Mouse (Mus musculus) 416B (cell line): ENCODE data around the gene Nr1i3.

Source experiments
- DNase-seq: peaks from one replicate; pipeline ENCODE4 v3.0.0; 2011; ENCODE audit warnings: low read depth

Nr1i3 gene

GRCm38 (mm10) chr1:171195046-171195822, 18.5 kb upstream of the Nr1i3 start:
- DNase-seq: no peak

DNA sequence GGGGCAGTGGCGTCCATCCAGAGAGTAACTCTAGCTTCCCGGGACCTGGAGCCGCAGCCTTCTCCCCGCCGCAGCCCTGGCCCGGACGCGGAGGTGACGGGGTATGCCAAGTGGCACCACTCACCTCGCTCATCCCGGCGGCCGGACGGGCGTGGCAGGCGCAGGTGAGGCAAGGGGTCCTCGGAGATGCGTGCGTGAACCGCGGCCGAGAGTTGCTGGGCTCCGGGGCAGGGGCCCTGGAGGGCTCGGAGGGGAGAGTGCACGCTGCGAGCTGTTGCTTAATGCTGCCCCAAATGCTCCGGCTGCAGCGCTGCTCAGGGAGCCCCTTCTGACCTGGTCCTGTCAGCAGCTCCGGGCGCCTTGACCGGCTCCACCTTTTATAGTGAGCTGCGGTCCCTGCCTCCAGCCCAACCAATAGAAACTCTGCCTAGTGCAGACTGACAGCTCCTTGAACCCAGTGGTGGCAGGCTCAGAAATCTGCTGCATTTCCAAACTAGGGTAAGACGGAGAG, 17.8 kb upstream of the Nr1i3 start, which contains the start of gene Pcp4l1:
Pcp4l1 (minus strand) TSS at position 382 of the 511 bp plus-strand sequence.
- DNase-seq: no peak

DNA sequence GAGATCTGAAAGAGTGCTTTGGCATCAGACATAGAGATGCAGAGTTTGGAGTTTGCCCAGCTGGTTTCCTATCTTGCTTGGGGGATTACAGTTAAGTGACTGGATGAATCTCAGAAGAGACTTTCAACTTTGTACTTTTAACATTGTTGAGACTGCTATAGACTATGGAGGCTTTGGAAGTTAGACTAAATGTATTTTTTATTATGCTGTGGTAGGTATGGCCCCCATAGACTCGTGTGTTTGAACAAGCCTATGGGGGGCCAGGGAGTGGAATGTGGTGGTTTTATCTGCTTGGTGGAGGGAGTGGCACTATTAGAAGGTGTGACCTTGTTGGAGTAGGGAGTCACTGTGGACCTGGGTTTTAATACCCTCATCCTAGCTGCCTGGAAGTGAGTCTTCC, 14.2 kb upstream of the Nr1i3 start:
- DNase-seq: no peak

- DNase-seq: no peak
Measured at GRCm38 (mm10) chr1:171200769-171201168, 13.0 kb upstream of the Nr1i3 start.

DNA sequence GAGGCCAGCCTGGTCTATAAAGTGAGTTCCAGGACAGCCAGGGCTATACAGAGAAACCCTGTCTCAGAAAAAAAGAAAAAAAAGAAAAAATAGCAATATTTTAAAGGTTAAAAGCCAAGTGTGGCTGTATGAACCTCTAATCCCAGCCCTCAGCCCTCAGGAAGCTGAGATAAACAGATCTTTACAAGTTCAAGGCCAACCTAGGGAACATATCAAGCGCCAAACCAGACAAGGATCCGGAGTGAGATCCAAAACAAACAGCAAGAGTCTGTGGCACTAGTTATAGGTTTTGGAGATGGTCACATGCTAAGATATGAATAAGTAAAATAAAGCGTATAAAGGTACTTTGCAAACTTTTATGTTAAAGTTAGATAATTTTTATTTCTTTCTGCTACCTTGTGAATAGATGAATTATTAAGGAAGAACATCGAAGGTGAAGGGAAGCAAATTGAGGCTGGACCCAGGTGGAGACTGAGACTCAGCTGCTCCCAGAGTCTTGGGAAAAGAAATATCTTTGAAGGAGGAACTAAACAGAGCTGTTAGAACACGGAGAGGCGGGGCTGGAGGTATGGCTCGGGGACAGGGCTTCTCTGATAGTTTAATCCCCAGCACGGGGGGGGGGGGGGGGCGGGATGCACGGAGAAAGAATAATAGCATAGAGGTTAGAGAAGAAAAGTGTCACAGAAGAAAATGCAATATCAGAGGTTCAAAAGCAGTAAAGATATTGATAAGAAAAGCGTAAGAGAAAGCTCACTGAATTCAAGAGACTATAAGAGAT, 10.1 kb upstream of the Nr1i3 start:
- DNase-seq: no peak

GRCm38 (mm10) chr1:171204249-171204644, 9.5 kb upstream of the Nr1i3 start:
- DNase-seq: no peak

DNA sequence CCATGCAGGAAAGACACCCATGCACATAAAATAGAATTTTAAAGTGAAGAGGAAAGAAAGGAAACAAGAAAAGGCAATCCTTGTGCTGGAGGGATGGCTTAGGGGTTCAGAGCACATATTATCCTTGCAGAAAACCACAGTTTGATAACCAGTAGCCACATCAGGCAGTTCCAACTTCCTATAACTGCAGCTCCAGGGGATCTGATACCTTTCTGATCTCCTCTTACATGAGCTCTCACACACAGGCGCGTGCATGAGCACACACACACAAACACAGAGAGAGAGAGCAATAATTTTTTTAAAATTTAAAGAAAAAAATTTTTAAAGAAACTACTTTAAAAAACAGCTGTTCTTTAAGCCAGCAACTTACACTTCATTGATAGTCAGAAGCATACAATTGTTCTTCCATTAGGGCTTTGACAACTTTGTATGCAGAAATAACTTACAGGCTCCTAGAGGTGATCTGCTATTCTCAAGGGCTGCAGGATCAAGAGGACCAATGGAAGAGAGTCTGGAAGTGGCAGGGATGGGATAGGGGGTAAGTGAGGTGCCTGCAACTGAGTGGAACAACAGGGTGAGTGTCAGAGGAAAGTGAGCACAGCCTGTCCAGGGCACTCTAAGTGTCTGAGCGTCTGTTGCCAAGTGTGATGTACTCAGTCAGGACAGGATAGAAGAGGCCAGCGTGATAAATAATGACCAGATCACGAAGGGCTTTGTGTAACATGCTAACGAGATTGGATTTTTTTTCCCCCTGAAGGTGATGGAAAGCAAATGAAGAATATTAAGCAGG, 7.9 kb upstream of the Nr1i3 start:
- peak; percentile 74 for DNase-seq

DNA sequence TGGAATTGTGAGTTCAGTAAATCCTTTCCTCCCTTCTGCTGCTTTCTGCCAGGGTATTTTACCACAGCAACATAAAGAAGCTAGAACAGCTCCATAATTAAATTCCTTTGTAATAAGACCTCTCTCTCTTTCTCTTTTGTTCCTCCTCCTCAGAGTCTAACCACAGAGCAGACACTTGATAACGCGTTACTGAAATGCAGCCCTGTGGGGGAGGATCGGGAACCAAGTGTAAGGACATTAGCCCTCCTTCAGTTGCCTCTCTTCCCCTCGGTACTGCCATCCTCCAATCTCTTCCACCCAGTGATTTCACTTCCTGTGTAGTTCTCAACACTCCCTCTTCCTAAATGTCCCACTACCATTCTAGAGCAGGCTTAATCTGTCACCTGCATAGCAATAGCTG, 4.4 kb upstream of the Nr1i3 start:
- no peak for DNase-seq

GRCm38 (mm10) chr1:171212854-171213253, 916 bp upstream of the Nr1i3 start:
- DNase-seq: no peak

DNA sequence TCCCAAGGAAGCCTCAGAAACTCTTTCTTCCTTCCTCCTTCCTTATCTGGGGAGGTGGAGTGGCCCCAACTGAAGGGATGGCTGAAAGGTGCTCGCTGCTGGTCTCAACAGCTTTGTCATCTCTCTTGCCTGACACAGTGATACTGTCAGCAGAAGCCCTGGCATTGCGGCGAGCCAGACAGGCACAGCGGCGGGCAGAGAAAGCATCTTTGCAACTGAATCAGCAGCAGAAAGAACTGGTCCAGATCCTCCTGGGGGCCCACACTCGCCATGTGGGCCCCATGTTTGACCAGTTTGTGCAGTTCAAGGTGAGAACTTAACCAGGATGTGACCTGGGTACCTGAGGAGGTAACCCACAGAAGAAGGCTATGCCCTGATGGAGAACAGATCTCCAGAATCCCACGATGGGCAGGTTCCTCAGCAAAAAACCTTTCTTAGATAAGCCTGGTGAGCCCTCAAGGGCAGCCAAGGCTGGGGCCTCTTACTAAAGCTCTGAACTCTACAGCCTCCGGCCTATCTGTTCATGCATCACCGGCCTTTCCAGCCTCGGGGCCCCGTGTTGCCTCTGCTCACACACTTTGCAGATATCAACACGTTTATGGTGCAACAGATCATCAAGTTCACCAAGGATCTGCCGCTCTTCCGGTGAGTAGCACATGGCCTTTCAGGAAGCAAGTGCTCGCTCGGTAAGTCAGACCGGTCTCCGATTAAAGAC, 2.6 kb downstream of the Nr1i3 start:
- DNase-seq: no peak

GRCm38 (mm10) chr1:171220871-171221270, 7.1 kb downstream of the Nr1i3 start:
- DNase-seq: peak; percentile 87

GRCm38 (mm10) chr1:171221281-171222193, 7.8 kb downstream of the Nr1i3 start:
- DNase-seq: peak; percentile 23

- peak; percentile 100 for DNase-seq
Measured at GRCm38 (mm10) chr1:171222238-171223155, 8.7 kb downstream of the Nr1i3 start, which contains the start of gene Tomm40l. Gene Tomm40l, minus strand, starts transcription at chr1:171222514.

GRCm38 (mm10) chr1:171223168-171223567, 9.4 kb downstream of the Nr1i3 start:
- peak; percentile 39 for DNase-seq

GRCm38 (mm10) chr1:171223796-171224195, 10.0 kb downstream of the Nr1i3 start:
- peak; percentile 21 for DNase-seq

DNA sequence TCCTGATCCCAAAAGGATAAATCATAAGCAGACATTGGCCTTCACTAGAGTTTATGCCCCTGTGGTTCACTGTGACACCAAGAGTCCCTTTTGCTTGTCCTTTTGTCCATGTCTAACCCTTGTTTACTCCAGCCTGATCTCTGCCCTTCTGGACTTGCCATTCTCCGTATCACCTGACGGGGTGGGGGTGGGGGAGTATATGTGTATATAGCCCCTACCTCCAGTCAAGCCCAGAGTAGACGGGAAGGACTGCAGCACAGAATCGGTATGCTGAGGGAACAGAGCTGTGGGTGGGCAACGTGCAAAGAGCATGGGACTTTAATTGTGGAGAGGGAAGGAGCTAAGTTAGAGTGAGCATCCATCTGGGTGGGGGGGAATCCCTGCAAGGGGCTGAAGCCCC, 11.1 kb downstream of the Nr1i3 start, which contains the start of gene Apoa2:
Apoa2 (plus strand) TSS at position 198 of the 400 bp plus-strand sequence.
- no peak for DNase-seq

DNA sequence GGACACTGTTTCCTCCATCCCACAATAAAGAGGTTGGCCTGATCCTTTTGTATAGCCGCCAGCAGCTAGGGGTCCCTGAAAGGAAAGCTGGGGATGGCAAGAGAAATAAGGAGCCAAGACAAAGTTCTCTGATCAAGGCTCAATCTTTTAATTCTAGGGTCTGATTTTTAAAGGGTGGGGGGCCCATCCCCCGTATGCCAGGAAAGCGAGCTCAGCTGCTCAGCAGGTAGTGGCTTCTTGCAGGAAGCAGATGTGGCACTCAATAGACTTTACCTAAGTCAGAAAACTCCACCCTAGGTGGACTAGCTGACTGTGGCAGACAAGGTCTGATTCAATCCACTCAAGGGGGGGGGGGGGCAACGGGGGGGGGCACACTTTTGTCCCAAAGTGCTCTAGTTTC, 13.0 kb downstream of the Nr1i3 start:
- no peak for DNase-seq

- no peak for DNase-seq
Measured at GRCm38 (mm10) chr1:171227879-171228278, 14.1 kb downstream of the Nr1i3 start.

DNA sequence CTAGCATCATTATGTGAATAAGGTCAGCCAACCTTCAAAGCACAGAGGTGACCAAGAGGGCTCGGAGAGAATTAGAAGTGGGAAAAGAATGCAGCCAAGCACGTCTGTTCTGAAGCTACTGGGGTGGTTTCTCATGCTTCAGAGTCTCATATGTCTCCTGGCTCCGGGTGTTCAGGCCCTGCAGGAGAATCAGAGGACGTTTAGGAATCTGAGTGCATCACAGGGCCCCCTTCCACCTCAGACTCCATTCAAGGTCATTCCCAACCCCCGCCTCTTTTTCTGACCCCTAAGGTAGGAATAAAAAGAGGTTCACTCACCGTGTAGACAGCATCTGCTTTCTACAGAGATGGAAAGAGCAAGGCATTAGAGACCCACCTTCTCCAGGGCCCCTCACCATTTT, 16.0 kb downstream of the Nr1i3 start:
- no peak for DNase-seq
